Mouse (Mus musculus): ENCODE data around the gene Adal. TPM values are rescaled to one million over a fixed set of nuclear protein-coding genes. Genes with fewer than 3 reads are reported as not detected.

The Adal gene
- polyA plus RNA-seq (2017; shearing (Covaris generic)): 10 to 100 TPM; 16.4 to 20.5 TPM

GRCm38 (mm10) chr2:121140018-121140882, at the start of gene Adal, which contains the start of gene Lcmt2:
TSS of gene Adal (plus strand) at chr2:121140428.
TSS of gene Lcmt2 (minus strand) at chr2:121140653.

GRCm38 (mm10) chr2:121109695-121110094, 30.5 kb upstream of the Adal start, which contains the start of gene Tgm7:
TSS of gene Tgm7 (minus strand) at chr2:121109795.

GRCm38 (mm10) chr2:121170481-121170971, 30.3 kb downstream of the Adal start, which contains the start of gene Tubgcp4:
TSS of gene Tubgcp4 (plus strand) at chr2:121170654.

GRCm38 (mm10) chr2:121170980-121171742, 30.9 kb downstream of the Adal start, which contains the start of gene Zscan29:
TSS of gene Zscan29 (minus strand) at chr2:121171125.

Other genes with a start within 250 kb of the Adal start
- gene Ubr1, start 169.7 kb upstream of the Adal start, polyA plus RNA-seq (2017; shearing (Covaris generic)): 10 to 100 TPM; 40.6 to 50.9 TPM
- gene Tmem62, start 163.4 kb upstream of the Adal start, polyA plus RNA-seq (2017; shearing (Covaris generic)): 10 to 100 TPM; 21.8 to 25.6 TPM
- 100 to 1,000 TPM; 132 to 161 TPM for gene Ccndbp1, start 132.0 kb upstream of the Adal start, polyA plus RNA-seq (2017; shearing (Covaris generic))
- 1 to 10 TPM in 1 of 2 experiments, not detected in 1; 1.2 TPM for gene Epb42, start 103.4 kb upstream of the Adal start, polyA plus RNA-seq (2017; shearing (Covaris generic))
- gene Tgm5, start 54.6 kb upstream of the Adal start, polyA plus RNA-seq (2017; shearing (Covaris generic)): under 1 TPM in 1 of 2 experiments, not detected in 1; 0.31 TPM
- gene Tgm7, start 30.6 kb upstream of the Adal start, polyA plus RNA-seq (2017; shearing (Covaris generic)): under 1 TPM in 1 of 2 experiments, not detected in 1; 0.10 TPM
- 10 to 100 TPM; 17.9 to 19.7 TPM for gene Lcmt2, start 225 bp downstream of the Adal start, polyA plus RNA-seq (2017; shearing (Covaris generic))
- gene Tubgcp4, start 30.2 kb downstream of the Adal start, polyA plus RNA-seq (2017; shearing (Covaris generic)): 10 to 100 TPM; 74.4 to 82.9 TPM
- 10 to 100 TPM; 27.1 to 45.5 TPM for gene Zscan29, start 30.7 kb downstream of the Adal start, polyA plus RNA-seq (2017; shearing (Covaris generic))
- 10 to 100 TPM; 28.1 to 45.6 TPM for gene Trp53bp1, start 131.0 kb downstream of the Adal start, polyA plus RNA-seq (2017; shearing (Covaris generic))
- under 1 TPM; 0.01 to 0.14 TPM for gene Map1a, start 149.2 kb downstream of the Adal start, polyA plus RNA-seq (2017; shearing (Covaris generic))
- gene Ppip5k1, start 215.0 kb downstream of the Adal start, polyA plus RNA-seq (2017; shearing (Covaris generic)): 10 to 100 TPM in 1 of 2 experiments, 1 to 10 TPM in 1; 8.9 to 11.3 TPM
- gene Ckmt1, start 217.3 kb downstream of the Adal start, polyA plus RNA-seq (2017; shearing (Covaris generic)): under 1 TPM in 1 of 2 experiments, not detected in 1; 0.27 TPM
- under 1 TPM; 0.07 to 0.12 TPM for gene Strc, start 246.7 kb downstream of the Adal start, polyA plus RNA-seq (2017; shearing (Covaris generic))

All from activated CD4-positive, CD25-positive, alpha-beta regulatory T cell (primary cell).